Mouse (Mus musculus) E14TG2a.4 (cell line): ENCODE measurements around the gene Prok1.

Source experiments
- CTCF ChIP-seq: conservative IDR thresholded peaks from 2 replicates; pipeline ENCODE4 v1.5.1; 2014; ENCODE audit warnings: low read length
- NANOG ChIP-seq: IDR thresholded peaks from 2 replicates; pipeline ENCODE4 v1.6.1; 2014; ENCODE audit warnings: borderline replicate concordance, low read length, mixed read lengths
- POU5F1 ChIP-seq: IDR thresholded peaks from 2 replicates; pipeline ENCODE4 v1.6.1; 2014; ENCODE audit warnings: low read length, borderline replicate concordance

DNA sequence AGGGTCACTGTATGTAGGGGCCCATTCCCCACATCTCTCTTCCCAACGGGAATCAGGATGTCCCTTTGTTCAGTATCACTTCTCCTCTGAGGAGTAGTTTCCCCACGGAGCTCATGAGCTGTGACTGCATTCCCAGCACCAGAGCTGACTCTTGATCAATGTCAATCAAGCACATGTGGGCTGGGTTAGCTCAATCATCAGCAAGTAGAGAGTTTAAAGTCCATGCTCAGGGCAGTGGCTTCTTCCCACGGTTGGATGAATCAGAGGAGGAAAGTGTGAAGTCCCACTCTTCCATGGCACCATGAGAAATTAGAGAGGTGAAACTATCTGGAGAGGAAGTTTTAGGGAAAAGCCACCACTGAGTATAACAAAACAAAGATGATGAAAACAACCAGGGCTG lies 9.5 kb upstream of the Prok1 start:
- TF ChIP-seq CTCF, result no peak
- no peak for TF ChIP-seq NANOG
- no peak for TF ChIP-seq POU5F1
